Mouse (Mus musculus) c-Kit-positive CD71-negative TER-119-negative erythroid progenitor cells, embryonic 14.5 days (primary cell): ENCODE measurements around the gene Odf2.
A peak's percentile ranks its signal among the peaks of the same experiment; 100 is the strongest.
"Not testable (repeated sequence)": the region's sequence is repeated elsewhere in the genome, so short reads cannot be mapped to it uniquely, and the experiment has no call there.

Source experiments
- DNase-seq: peaks from one replicate; pipeline ENCODE4 v3.0.0-alpha.2; 2013; ENCODE audit warnings: low read depth

Odf2 gene

DNA sequence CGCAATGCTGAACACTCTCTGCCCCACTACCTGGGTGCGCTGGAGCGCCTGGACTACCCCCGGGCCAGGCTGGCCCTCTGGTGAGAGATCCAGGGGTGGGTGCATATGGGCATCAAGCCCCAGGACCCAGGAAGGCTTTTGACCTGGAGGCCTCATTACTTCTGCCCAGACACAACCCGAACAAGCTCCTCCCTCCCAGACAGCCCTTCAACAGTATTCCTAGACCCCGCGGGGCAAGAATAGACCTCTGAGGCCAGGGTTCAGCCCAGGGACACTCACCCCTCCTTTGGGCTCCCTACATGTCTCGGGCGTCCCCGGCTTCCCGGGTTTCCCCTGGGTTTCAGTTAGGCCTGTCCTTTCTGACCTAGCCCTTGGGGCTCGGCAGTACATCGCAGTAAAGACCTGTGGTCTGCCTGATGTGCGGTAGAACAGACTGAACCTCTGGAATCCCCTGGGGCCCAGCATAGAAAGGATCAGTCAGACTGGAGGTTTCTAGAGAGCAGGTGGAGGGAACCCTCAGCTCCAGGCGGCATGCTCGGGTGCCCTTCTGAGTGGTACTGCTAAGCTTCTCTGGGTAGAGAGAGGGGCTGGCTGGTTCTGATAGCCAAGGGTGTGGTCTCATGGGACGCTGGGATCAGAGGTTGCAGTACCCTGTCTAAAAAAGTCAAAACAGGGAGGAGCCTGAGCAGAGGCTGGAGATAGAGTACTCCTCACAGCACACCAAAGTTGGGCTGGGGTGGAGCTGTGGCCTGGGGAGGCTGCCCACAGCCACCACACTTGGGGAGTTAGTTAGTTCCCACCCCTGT, 19.2 kb upstream of the Odf2 start:
- peak; percentile 69 for DNase-seq

DNA sequence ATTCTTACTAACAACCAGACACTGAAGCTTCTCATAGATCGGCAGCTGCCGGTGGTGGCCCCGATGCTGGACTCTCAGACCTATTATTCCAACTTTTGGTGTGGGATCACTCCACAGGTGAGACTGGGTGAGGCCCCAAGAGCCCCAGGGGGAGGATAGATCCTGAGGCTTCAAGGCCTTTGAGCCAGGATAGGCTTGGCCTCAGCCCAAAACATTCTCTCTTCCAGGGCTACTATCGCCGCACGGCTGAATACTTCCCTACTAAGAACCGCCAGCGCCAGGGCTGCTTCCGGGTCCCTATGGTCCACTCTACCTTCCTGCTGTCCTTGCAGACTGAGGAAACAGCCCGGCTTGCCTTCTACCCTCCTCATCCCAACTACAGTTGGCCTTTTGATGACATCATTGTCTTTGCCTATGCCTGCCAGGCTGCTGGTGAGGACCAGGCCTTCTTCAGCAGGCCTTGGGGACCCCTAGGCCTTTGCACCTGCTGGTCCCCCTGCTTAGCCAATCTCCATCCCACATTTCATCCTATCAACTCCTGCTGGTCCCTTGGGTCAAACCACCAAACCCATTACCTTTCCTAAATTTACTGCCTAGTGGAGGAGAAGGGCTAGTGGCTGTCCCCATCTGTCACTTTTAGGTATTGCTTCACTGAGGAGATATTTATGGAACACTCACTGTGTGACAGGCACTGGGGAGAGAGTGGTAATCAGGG, 16.3 kb upstream of the Odf2 start:
- no peak for DNase-seq

DNA sequence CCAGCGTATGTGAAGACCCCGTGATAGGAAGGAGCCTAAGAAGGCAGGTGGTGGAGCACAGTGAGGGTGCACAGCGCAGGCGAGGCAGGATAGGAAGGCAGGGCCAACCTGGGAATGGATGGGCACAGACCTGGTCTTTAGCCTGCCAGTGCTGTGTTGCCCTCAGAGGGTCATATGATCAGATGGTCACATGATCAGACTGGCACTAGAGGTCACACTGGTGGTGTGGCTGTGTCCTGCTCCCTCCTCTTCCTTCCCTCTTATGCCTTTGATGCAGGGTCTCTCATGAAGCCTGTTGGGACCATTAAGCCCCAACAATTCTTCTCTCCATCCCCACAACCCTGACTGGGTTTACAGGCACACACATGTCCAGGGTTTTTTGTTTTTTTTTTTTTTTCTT, 15.2 kb upstream of the Odf2 start:
- DNase-seq: no peak

GRCm38 (mm10) chr2:29878061-29878460, 11.0 kb upstream of the Odf2 start:
- DNase-seq: no peak

GRCm38 (mm10) chr2:29879191-29879590, 9.8 kb upstream of the Odf2 start:
- no peak for DNase-seq

GRCm38 (mm10) chr2:29879964-29880830, 8.8 kb upstream of the Odf2 start:
- no peak for DNase-seq

- not testable (repeated sequence) for DNase-seq
Measured at GRCm38 (mm10) chr2:29886659-29887292, 2.2 kb upstream of the Odf2 start.

GRCm38 (mm10) chr2:29889991-29890833, 1.2 kb downstream of the Odf2 start:
- DNase-seq: peak; percentile 74

GRCm38 (mm10) chr2:29891773-29892172, 2.8 kb downstream of the Odf2 start:
- no peak for DNase-seq

DNA sequence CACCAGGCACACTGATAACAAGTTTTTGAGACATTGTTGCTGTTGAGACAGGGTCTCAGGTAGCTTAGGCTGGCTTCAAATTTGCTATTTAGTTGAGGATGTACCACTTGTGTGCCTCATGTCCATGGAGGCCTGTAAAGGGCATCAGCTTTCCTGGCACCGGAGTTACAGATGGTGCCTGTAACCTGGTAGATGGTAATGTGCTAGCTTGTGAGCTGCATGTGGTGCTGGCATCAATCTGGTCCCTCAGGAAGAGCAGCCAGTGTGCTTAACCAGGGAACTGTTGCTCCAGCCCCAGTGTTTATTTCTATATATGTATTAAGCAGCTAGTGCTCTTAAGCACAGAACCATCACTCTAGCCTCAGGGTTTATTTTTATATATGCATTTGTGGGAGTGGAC, 7.0 kb downstream of the Odf2 start:
- no peak for DNase-seq

DNA sequence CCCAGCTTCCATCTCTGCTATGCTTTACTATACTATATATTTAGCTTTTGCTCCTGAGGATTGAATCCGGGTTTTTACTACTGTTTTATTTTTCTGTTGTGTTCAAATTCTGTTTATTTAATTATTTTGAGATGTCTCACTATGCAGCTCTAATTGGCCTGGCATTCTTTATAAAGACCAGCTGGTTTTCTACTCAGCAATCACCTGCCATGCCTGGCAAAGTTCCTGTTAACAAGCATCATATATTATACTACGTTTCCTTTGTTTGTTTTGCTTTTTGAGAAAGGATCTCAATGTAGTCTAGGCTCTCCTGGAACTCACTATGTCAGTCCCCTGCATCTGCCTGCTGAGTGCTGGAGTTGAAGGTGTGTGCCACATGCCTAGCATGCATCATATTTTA, 8.3 kb downstream of the Odf2 start:
- no peak for DNase-seq

- DNase-seq: no peak
Measured at GRCm38 (mm10) chr2:29898081-29898480, 9.1 kb downstream of the Odf2 start.

GRCm38 (mm10) chr2:29902194-29902593, 13.2 kb downstream of the Odf2 start:
- no peak for DNase-seq

DNA sequence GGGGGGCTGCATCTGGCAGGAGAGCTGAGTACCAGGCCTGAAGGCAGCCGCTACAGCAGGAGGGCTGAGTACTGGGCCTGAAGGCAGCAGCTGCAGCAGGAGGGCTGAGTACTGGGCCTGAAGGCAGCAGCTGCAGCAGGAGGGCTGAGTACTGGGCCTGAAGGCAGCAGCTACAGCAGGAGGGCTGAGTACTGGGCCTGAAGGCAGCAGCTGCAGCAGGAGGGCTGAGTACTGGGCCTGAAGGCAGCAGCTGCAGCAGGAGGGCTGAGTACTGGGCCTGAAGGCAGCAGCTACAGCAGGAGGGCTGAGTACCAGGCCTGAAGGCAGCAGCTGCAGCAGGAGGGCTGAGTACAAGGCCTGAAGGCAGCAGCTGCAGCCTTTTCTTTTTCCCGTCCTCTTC, 19.1 kb downstream of the Odf2 start:
- not testable (repeated sequence) for DNase-seq

DNA sequence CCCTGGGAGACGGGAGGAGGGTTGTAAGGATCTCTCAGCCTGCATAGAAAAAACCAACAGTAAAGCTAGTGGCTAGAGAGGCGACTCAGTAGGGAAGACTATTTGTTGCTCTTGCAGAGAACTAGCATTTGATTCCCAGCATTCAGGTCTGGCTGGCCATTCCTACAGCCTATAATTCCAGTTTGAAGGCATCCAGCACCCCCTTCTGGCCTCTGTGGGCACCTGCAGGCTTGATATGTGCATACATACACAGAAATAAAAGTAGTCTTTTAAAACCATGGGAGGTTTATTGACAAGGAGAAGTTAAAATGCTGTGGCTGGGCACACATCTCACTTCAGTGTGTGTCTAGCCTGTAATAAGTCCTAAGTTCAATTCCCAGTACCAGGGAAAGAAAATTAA, 21.0 kb downstream of the Odf2 start:
- peak; percentile 25 for DNase-seq

DNA sequence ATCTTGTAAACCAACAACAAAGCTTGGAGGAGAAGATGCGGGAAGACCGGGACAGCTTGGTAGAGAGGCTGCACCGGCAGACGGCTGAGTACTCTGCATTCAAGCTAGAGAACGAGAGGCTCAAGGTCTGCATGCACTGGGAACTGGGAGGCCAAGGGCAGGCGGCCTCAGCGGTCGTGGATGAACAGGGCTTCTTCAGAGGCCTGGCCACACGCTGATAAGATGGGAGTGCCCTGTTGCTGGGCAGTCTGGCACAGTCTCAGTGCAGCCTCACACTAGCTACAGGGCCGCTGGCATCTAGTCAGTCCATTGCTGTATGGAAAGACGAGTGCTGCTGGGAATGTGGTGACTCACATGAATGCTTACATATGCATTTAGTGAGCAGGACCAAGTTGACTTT, 28.6 kb downstream of the Odf2 start:
- DNase-seq: no peak

DNA sequence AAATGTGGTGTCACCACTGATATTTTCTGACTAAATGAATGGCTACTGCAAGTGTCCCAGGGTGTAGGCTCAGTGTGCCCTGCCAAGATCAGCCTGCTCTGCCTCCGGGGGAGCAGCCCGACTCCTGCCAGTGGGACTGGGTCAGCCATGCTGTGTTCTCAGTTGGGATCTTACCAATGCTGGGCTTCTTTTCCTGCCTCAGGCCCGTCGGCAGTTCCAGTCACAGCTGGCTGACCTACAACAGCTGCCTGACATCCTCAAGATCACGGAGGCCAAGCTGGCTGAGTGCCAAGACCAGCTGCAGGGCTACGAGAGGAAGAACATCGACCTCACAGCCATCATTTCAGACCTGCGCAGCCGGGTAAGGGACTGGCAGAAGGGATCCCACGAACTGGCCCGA, 33.0 kb downstream of the Odf2 start:
- no peak for DNase-seq

- no peak for DNase-seq
Measured at GRCm38 (mm10) chr2:29926542-29926941, 37.5 kb downstream of the Odf2 start.

DNA sequence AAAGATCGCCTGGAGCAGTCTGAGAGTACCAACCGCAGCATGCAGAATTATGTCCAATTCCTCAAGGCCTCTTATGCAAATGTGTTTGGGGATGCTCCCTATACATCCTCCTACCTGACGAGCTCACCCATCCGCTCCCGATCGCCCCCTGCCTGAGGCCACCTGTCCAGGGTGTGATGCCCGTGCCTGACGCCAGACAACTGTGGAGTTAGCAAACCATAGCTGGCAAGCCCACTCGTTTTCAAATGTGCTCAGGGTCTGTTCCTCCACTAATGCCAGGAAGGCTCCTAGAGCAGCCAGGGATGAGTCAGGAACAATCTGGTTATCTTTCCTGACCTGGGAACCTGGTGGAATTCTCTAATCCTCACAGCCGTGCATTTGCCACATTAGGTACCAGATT, 41.5 kb downstream of the Odf2 start:
- DNase-seq: no peak

DNA sequence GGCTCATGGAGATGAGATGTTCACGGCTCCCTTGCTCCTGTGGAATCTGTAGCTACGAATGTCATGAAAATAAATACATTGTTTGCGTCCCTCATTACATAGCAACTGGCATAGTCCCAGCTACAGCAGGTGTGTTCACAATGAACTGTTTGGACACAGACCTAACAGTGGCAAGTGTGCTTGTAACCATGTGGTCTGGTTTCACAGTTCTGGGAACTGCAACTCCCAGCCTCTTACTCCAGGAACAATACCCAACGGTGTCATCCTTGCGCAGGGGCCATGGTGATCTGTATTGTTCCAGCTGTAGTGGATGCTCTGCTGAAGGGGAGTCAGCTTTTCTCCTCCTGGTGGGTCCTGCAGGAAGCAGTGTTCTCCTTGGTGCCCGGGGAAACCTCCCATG, 42.2 kb downstream of the Odf2 start:
- no peak for DNase-seq

GRCm38 (mm10) chr2:29934906-29935599, 46.0 kb downstream of the Odf2 start, which contains the start of gene Gle1:
Gene Gle1, plus strand, starts transcription at chr2:29935426.
- DNase-seq: peak; percentile 90
